Mouse (Mus musculus) erythroblast, embryonic 14.5 days (primary cell): Measurements from ENCODE around the gene Syt13.

Experiments
- GATA1 ChIP-seq: IDR thresholded peaks from 2 replicates; pipeline ENCODE4 v1.6.1; 2012; ENCODE audit warnings: low read length, inconsistent platforms, mixed read lengths
- TAL1 ChIP-seq: IDR thresholded peaks from 3 replicates; pipeline ENCODE4 v1.6.1; 2012; ENCODE audit warnings: low read length, inconsistent platforms, mixed read lengths

DNA sequence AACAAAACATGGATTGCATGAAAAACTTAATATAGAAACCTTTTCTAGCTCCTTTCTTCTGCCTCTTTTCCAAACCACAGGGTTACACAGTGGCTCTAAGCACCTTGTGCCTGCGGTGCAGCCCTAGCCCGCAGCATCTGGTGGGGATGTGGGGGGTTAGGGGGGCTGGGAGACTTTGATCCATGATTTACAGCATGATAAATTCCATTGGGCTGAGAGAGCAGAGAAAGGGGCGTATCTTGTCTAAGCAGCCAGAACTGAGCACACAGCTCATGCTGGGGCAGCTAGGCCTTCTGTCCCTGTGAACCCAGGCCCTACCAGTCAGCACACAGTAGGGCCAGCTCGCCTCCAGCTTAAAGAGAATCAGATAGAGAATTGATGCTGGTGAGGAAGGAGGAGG lies 90.1 kb downstream of the Syt13 start:
- no peak for TF ChIP-seq GATA1
- TF ChIP-seq TAL1: no peak
